Mouse (Mus musculus): ENCODE measurements around the gene Szt2. TPM values are rescaled to one million over a fixed set of nuclear protein-coding genes. Genes with fewer than 3 reads are reported as not detected.

The Szt2 gene
- total RNA-seq (2021) = 10 to 100 TPM; 36.3 to 38.6 TPM
- long read RNA-seq, experiment 1, partial matches to known transcripts = 3 of 4 reads
- long read RNA-seq, experiment 1, other reads (novel, unspliced or antisense) = 1 of 4 reads
- long read RNA-seq, experiment 2, partial matches to known transcripts = 1 of 2 reads
- long read RNA-seq, experiment 2, other reads (novel, unspliced or antisense) = 1 of 2 reads

GRCm38 (mm10) chr4:118409142-118409900, at the start of gene Szt2, which contains the start of gene Med8:
Gene Szt2, minus strand, starts transcription at chr4:118409273.
Gene Med8, plus strand, starts transcription at chr4:118409337.
- intact Hi-C loops (cut with DNase I) = loop anchor here (5.0 kb wide), 1 partner anchor 168 kb away; no protein-coding TSS in a partner anchor

GRCm38 (mm10) chr4:118457345-118457975, 48.4 kb upstream of the Szt2 start, which contains the start of gene Mpl:
Gene Mpl, minus strand, starts transcription at chr4:118457513.
- peak in 1 of 2 experiments; percentile 22 for DNase-seq (ENCODE audit: low spot score in 2 of 2)
- intact Hi-C loops (cut with DNase I) = loop anchor here (10.0 kb wide), 1 partner anchor 47 kb away; no protein-coding TSS in a partner anchor

More at GRCm38 (mm10) chr4:118409142-118409900, at the start of gene Szt2, which contains the start of gene Med8:
- DNase-seq (ENCODE audit: low spot score in 2 of 2) = peak; percentile 90 to 91

DNA sequence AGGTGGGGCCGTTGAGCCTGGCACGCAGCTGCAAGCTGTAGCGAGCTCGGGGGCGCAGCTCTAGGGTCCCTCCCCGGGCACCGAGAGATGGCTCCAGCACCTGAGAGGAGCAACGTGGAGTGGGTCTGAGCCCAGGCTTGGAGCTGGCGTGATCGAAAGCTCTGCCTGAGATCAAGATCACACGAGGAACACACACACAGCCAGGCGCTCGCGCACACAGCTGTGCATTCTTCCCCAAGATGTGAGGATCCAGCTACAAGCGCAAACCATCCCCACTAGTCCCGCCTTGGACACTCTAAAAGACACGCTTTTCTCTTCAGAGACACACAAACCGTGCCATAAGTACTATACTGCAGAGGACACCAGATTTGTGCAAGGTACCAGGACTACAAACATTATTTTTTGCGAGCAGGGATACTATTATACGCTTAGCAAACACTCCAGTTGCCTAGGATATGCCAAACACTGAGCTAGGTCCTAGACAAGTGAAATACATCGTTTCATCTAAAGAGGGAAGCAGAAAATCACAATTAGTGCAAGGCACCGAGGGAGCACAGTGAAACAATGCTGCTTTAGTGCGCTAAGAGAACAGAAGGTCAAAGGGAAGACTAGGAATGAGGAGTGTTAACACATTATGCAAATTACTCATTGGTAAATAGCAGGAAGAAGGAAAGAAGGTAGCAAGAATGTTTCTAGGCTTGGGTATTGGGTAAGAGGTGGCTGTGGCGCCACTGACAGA, 37.5 kb upstream of the Szt2 start:
- intact Hi-C loops (cut with DNase I) = loop anchor here (5.0 kb wide), 1 partner anchor 121 kb away; no protein-coding TSS in a partner anchor
- DNase-seq (ENCODE audit: low spot score in 2 of 2) = no peak

- intact Hi-C loops (cut with DNase I) = loop anchor here (5.0 kb wide), 1 partner anchor 121 kb away; no protein-coding TSS in a partner anchor
- DNase-seq (ENCODE audit: low spot score in 2 of 2) = no peak
Observed at GRCm38 (mm10) chr4:118445781-118446414, 36.8 kb upstream of the Szt2 start.

- peak in 1 of 2 experiments; percentile 24 for DNase-seq (ENCODE audit: low spot score in 2 of 2)
- intact Hi-C loops (cut with DNase I) = loop anchor here (5.0 kb wide), 1 partner anchor 122 kb away; no protein-coding TSS in a partner anchor
Observed at GRCm38 (mm10) chr4:118445088-118445487, 36.0 kb upstream of the Szt2 start.

- DNase-seq (ENCODE audit: low spot score in 2 of 2) = no peak
- intact Hi-C loops (cut with DNase I) = no loop called here
Observed at GRCm38 (mm10) chr4:118437829-118438253, 28.8 kb upstream of the Szt2 start.

DNA sequence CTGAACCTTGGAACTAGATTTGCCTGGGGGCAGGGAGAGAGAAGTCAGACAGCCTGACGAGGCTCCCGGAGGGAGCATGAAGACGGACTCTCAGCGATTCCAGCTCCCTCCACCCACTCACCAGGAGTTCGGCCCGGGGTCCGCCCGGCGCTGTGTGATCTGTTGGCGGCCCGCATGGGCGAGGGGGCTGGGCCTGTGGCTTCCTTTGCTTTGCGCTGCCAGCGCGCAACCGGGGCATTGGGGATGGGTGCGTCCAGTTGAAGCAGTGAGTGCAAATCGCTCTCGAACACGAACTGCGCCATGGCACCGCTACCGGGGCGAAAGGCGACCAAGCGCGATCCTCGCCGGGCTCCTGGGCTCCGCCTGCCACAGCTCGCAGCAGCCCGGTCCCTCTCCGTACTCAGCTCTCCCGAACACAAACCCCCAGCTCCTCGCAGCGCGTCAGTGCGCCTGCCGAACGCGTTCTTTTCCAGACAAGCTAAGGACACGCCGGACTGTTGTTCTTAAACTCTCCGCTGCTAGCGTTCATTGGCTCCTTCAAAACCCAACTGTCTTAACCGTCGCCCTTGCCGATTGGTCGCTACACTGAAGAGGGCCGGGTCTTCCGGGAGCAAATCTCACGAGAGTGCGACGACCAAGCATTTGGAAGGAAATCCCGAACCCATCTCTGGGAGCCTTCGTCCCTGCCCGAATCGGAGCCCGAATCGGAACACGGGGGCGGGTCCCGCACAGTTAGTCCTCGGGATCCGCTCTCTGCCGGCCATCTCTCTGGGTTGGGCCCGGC, 27.9 kb upstream of the Szt2 start, which contains the start of gene Cdc20:
TSS of gene Cdc20 (minus strand) at position 533 of the 784 bp plus-strand sequence.
- DNase-seq (ENCODE audit: low spot score in 2 of 2) = peak; percentile 91 to 97
- intact Hi-C loops (cut with DNase I) = no loop called here

DNA sequence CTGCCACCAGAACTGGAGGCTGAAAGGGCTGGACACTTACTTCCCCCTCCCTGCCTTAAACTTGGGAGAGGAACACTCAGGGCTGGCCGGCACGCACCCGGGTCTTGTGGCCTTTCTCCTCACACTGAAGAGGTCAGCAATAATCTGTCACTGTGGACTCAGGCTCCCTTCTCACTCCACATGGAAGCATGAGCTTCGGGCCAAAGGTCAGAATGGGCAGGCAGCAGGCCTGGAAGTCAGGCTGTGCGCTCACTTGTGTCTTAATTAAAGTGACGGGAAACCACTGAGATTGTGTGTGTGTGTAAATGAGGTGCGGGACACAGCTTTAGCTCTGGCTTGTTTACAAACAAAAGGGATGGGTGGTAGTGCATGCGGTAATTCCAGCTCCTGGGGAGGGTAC, 23.3 kb upstream of the Szt2 start:
- intact Hi-C loops (cut with DNase I) = no loop called here
- DNase-seq (ENCODE audit: low spot score in 2 of 2) = no peak

DNA sequence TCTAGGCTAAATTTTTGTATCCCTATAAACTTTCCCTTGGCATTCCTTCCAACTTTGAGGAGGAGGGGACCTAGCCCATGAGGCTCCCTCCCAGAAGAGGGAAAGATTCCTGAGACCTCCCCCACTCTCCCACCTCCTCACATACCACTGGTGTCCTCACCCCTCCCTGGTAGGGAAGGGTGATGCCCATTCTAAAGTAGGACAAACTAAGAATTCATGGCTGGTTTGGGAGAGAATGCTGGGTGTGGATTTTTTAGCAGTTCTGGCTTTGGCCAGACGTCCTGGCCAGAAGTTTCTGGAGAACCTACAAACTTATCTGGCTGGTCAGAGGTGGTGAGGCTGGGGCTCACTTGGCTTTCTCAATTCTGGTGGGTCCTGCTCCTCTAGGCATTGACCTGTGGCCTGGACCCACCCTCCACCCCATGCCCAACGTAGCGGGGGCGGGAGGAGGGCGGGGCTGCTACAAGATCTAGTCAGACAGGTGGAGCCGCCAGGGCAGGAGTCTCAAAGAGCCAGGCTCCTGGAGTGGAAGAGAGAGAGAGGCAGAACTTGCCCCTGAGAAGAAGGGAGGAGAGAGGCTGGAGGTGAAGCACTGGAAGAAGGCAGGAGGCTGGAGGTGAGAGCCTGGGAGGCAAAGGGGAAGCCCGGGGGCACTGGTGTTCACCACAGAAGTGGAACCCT, 20.3 kb upstream of the Szt2 start:
- DNase-seq (ENCODE audit: low spot score in 2 of 2) = no peak
- intact Hi-C loops (cut with DNase I) = no loop called here

DNA sequence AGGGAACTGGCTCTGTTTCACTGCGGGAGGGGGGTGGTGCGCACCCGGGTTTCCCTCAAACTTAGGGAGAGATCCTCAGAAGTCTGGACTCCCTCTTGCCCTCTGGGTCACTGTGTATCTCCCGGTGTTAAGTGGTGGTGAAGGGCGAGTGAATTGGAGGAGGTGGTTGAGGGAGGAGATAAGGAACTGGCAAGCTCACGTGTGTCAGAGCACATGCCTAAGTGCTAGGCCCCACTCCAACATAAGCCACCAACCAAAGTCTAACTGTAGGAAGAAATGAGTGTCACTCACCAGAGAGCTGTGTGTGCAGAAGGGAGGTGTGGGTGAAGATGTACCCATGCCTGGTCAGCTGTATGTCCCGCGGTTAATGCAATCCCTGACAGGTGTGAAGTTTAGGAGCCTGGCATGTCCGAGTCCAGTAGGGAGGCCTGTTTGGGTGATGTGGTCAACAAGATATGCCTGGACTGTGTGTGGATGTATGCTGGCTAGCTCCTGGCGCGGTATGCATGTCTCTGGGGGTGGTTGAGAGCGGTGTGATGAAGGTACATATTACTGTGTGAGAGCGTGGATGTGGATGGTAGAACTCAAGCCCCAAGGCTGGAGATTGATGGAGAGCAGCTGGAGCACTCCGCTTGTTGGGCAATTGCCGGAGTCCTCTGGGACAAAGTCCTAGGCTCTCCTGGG, 19.6 kb upstream of the Szt2 start:
- intact Hi-C loops (cut with DNase I) = no loop called here
- DNase-seq (ENCODE audit: low spot score in 2 of 2) = no peak

DNA sequence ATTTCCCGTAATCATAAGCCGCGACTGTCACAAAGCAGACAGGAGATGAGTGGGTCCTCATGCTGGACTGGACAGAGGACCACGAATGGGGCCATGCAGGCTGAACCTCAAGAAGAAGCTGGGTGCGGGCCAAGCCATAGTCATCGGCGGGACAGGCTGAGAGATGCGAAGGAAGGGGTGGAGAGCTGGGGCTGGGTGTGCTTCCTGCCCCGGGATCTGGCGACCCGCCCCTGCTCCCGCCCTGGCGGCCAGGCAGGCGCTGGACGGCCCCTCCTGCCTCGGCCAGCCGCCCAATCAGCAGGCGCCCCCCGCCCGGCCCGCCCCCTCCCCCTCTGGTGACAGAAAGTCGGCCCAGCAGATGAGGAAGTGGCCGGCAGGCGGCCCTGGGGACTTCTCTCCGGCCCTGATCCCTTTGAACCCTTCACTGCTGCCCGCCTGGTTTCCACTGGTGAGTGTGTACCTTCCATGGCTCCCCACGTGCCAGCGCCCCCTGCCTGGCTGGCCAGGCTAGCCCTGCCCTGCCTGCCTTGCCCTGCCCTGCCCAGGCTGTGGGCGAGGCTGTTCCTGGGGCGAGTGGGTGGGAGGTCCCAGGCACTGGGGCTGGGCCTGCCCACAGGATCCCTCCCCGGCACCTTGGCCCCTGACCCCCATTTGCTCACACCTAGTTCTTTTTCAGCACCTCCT, 18.8 kb upstream of the Szt2 start, which contains the start of gene Elovl1:
TSS of gene Elovl1 (plus strand) at position 326 of the 684 bp plus-strand sequence.
- intact Hi-C loops (cut with DNase I) = no loop called here
- peak; percentile 62 to 69 for DNase-seq (ENCODE audit: low spot score in 2 of 2)

DNA sequence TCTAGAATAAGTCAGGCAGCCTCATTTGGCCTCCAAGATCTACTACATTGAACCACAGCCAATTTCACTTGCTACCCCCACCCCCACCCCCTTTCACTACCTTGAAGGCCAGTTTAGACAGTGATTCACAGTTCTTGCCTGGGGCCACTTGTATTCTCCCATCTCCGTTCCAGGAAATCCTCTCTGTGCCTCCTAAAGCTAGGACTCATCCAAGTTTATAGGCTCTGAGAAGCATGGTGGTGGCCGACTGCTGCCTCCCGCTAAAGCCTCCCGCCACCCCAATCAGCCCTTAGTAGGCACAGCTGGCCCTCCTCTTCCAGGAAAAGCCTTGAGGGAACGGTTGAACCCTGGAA, 18.3 kb upstream of the Szt2 start:
- intact Hi-C loops (cut with DNase I) = no loop called here
- no peak for DNase-seq (ENCODE audit: low spot score in 2 of 2)

GRCm38 (mm10) chr4:118425374-118425773, 16.3 kb upstream of the Szt2 start:
- intact Hi-C loops (cut with DNase I) = no loop called here
- DNase-seq (ENCODE audit: low spot score in 2 of 2) = no peak

- intact Hi-C loops (cut with DNase I) = no loop called here
Observed at GRCm38 (mm10) chr4:118424541-118425160, 15.6 kb upstream of the Szt2 start.

GRCm38 (mm10) chr4:118421384-118421783, 12.3 kb upstream of the Szt2 start:
- intact Hi-C loops (cut with DNase I) = no loop called here
- no peak for DNase-seq (ENCODE audit: low spot score in 2 of 2)

More at GRCm38 (mm10) chr4:118424541-118425160, 15.6 kb upstream of the Szt2 start:
- no peak for DNase-seq (ENCODE audit: low spot score in 2 of 2)

All from left cerebral cortex, postnatal 14 days (tissue).